Mouse (Mus musculus): Measurements from ENCODE around the gene Mprip. TPM values are rescaled to one million over a fixed set of nuclear protein-coding genes. Genes with fewer than 3 reads are reported as not detected.
A peak's percentile ranks its signal among the peaks of the same experiment; 100 is the strongest.
"Not testable (repeated sequence)": the region's sequence is repeated elsewhere in the genome, so short reads cannot be mapped to it uniquely, and the experiment has no call there.

Mprip gene
- polyA plus RNA-seq, 1 experiment from 2014 or later, result 145 TPM

DNA sequence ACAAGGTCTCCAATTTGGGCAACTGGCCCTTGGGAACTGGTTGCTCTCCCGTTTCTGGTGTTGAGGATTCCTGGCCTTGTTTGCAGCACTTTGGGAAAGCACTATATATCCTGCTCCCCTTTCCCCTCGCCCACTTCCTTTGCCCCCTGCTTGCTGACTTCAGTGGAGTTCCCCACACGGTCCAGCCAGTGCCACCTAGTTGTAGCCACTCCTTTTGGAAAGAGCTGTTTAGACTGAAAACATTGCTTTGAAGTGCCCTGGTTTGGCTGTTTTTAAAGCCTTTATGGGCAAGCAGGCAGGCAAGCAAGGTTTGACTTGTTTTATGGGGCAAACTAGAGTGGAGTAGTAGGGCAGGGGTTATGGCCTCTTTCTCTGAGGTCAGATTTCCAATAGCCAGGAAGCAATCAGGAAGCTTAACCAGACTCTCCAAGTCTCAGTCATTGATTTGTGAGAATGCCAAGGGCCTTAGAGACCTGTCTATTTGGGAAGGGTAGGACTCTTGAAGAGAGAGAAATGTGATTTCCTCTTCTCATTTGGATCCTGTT, 2.7 kb downstream of the Mprip start:
- no peak for TF ChIP-seq CTCF (IDR thresholded peaks at IDR 0.05; ENCODE audit: low read depth)
- peak overlapping the region; percentile 77 for H3K4me3 ChIP-seq (ENCODE audit: low read depth, low read length)
- peaks cover 5% of the 10 kb centered on the region; the same call in 1 of the 2 replicates for H3K36me3 ChIP-seq (ENCODE audit: insufficient read depth)
- no peaks in the 10 kb centered on the region for H3K27me3 ChIP-seq (ENCODE audit: insufficient read depth, low read length)
- H3K9ac ChIP-seq, result peak overlapping the region; percentile 85
- H3K9me3 ChIP-seq (ENCODE audit: low read depth, low read length), result no peaks in the 10 kb centered on the region
- peak; percentile 11 for DNase-seq
- WGBS, result 8% methylated on average over 3 of the region's 3 CpGs
- ATAC-seq (ENCODE audit: insufficient read depth), result no peak
- H3K27ac ChIP-seq (ENCODE audit: low read depth), result peak overlapping the region; percentile 90; the same call in 1 of the 2 replicates
- H3K4me1 ChIP-seq (ENCODE audit: insufficient read depth), result peaks cover 20% of the 10 kb centered on the region
- peak overlapping the region; percentile 79 for H3K4me2 ChIP-seq

DNA sequence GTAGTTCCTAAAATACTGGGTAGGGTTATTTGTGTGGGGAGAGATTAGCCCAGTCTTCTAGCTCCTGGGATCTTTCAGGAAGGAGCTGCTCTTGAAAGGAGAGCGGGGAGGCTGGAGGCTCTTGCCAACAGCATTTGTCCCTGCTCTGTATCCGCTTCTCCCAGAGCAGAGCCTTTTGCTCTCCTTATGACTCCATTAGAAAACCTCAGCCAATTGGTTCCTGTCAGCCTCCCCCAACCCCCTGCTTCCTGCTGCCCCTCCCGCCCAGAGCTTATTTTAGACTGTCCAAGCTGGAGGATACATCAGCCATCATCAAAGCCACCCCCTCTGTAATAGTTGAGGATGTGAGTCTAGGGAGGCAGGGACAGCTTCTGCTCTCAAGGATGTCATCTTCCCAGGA, 3.7 kb downstream of the Mprip start:
- Histone ChIP-seq H3K27ac (ENCODE audit: low read depth) (peak overlapping the region; percentile 90), H3K36me3 (ENCODE audit: insufficient read depth) (peaks cover 5% of the 10 kb centered on the region; the same call in 1 of the 2 replicates), H3K4me1 (ENCODE audit: insufficient read depth) (peaks cover 20% of the 10 kb centered on the region), H3K4me2 (peak overlapping the region; percentile 79), H3K27me3 (ENCODE audit: insufficient read depth, low read length) (no peaks in the 10 kb centered on the region), H3K4me3 (ENCODE audit: low read depth, low read length) (peak overlapping the region; percentile 77), H3K9ac (peak overlapping the region; percentile 85; the same call in 1 of the 2 replicates), H3K9me3 (ENCODE audit: low read depth, low read length) (no peaks in the 10 kb centered on the region)
- ATAC-seq (ENCODE audit: insufficient read depth) (peak; percentile 30; the same call in 1 of the 2 replicates), DNase-seq (peak; percentile 79)
- no peak for TF ChIP-seq CTCF (IDR thresholded peaks at IDR 0.05; ENCODE audit: low read depth)
- WGBS, result 15% methylated on average over 3 of the region's 3 CpGs

DNA sequence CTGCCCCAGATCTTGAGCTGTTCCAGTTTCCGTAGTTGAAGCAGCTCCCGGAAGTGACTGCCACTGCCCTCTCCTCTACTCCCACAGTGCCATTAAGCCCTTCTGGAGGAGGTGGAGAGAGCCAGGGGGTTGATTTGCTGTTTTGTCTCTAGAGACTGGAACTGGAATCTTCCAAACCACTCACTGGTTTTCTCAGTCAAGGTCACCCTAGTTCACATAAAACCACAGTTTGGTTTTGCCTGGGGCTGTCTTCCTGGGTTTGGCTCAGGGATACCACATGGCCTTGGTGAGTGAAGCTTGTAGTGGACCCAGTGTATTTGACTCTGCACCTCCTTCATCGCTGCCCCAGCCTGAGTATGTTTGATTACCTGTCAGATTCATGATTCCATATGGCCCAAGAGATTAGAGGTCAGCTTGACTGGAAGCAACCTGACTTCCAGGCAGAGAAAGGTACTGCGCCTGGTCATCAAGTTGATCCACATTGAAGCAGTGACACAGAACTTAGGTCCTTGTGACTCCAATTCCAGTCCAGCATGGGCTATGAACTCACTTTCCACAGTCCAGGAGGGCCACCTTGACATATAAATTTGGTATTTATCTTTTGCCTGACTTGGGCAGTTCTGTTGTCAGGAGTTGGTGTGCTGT, 10.1 kb downstream of the Mprip start:
- no peak for TF ChIP-seq CTCF (IDR thresholded peaks at IDR 0.05; ENCODE audit: low read depth)
- H3K4me3 ChIP-seq (ENCODE audit: low read depth, low read length), result no peak overlapping the region
- H3K9ac ChIP-seq, result no peak overlapping the region
- no peaks in the 10 kb centered on the region; the same call in 1 of the 2 replicates for H3K4me1 ChIP-seq (ENCODE audit: insufficient read depth)
- DNase-seq (no peak), ATAC-seq (ENCODE audit: insufficient read depth) (no peak)
- 64% methylated on average over 4 of the region's 4 CpGs for WGBS
- no peak overlapping the region for H3K4me2 ChIP-seq
- no peaks in the 10 kb centered on the region for H3K27me3 ChIP-seq (ENCODE audit: insufficient read depth, low read length)
- H3K36me3 ChIP-seq (ENCODE audit: insufficient read depth), result peaks cover 5% of the 10 kb centered on the region; the same call in 1 of the 2 replicates
- H3K9me3 ChIP-seq (ENCODE audit: low read depth, low read length), result no peaks in the 10 kb centered on the region
- no peak overlapping the region for H3K27ac ChIP-seq (ENCODE audit: low read depth)

DNA sequence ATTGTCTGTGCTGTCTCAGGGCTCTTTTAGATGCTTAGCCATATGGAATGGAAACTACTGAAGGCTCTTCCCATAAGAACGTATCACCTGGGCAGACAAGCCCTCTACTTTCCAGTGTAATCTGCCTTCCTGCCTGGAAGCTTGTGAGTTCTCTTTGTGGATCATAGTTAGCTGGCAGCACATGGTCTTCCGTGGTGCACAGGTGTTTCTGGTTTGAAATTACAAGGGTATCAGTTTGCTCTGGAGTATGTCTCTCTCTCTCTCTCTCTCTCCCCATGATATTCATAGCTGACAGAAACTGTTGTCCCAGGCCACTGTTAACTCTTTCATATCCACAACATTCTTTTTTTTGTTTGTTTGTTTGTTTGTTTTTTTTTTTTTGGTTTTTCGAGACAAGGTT, 12.9 kb downstream of the Mprip start:
- peaks cover 12% of the 10 kb centered on the region; the same call in 1 of the 2 replicates for H3K36me3 ChIP-seq (ENCODE audit: insufficient read depth)
- no peak overlapping the region for H3K4me2 ChIP-seq
- no peak for DNase-seq
- H3K4me3 ChIP-seq (ENCODE audit: low read depth, low read length), result no peak overlapping the region
- no peak for TF ChIP-seq CTCF (IDR thresholded peaks at IDR 0.05; ENCODE audit: low read depth)
- no peaks in the 10 kb centered on the region for H3K4me1 ChIP-seq (ENCODE audit: insufficient read depth)
- no peak for ATAC-seq (ENCODE audit: insufficient read depth)
- no peaks in the 10 kb centered on the region for H3K27me3 ChIP-seq (ENCODE audit: insufficient read depth, low read length)
- no peak overlapping the region for H3K27ac ChIP-seq (ENCODE audit: low read depth)
- WGBS, result 88% methylated on average over 3 of the region's 3 CpGs
- H3K9me3 ChIP-seq (ENCODE audit: low read depth, low read length), result no peaks in the 10 kb centered on the region
- H3K9ac ChIP-seq, result no peak overlapping the region

DNA sequence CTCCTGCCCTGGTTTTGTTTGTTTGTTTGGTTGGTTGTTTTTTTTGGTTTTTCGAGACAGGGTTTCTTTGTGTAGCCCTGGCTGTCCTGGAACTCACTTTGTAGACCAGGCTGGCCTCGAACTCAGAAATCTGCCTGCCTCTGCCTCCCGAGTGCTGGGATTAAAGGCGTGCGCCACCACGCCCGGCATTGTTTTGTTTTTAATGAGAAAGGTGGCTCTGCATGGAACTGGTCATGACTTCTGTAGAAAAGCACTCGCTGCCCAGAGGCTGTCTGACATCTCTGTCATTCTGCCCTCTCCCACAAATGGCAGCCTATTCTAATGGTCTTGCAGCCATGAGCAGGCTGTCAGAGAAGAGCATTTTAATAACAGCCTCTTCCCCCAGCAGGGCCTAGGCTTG, 13.6 kb downstream of the Mprip start:
- WGBS, result 94% methylated on average over 8 of the region's 8 CpGs
- not testable (repeated sequence) for H3K27me3 ChIP-seq (ENCODE audit: insufficient read depth, low read length); H3K9me3 ChIP-seq (ENCODE audit: low read depth, low read length); H3K4me3 ChIP-seq (ENCODE audit: low read depth, low read length); H3K4me1 ChIP-seq (ENCODE audit: insufficient read depth); ATAC-seq (ENCODE audit: insufficient read depth); H3K27ac ChIP-seq (ENCODE audit: low read depth); H3K4me2 ChIP-seq; H3K9ac ChIP-seq; DNase-seq
- H3K36me3 ChIP-seq (ENCODE audit: insufficient read depth), result peaks cover 12% of the 10 kb centered on the region; the same call in 1 of the 2 replicates

DNA sequence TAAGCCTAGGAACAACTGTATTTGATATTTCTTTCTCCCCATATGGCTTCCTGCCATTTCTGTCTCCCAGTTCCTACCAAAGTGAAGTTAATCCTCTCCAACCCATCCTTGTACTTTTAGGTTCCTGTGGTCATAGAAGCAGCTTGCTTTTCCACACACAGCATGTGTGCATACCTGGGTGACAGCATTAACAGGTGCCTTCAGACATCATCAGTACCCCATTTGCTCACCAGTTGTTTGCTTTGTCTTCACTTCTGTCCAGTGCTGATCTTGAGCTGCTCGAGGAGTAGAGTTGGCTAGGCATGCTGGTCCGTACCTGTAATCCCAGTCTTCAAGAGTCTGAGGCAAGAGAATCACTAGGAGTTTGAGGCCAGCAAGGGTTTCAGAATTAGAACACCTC, 16.7 kb downstream of the Mprip start:
- 83% methylated on average over 2 of the region's 2 CpGs for WGBS
- DNase-seq (no peak), ATAC-seq (ENCODE audit: insufficient read depth) (no peak)
- no peak for TF ChIP-seq CTCF (IDR thresholded peaks at IDR 0.05; ENCODE audit: low read depth)
- H3K27me3 ChIP-seq (ENCODE audit: insufficient read depth, low read length), result no peaks in the 10 kb centered on the region
- no peak overlapping the region for H3K4me3 ChIP-seq (ENCODE audit: low read depth, low read length)
- H3K27ac ChIP-seq (ENCODE audit: low read depth), result no peak overlapping the region
- H3K36me3 ChIP-seq (ENCODE audit: insufficient read depth), result peaks cover 15% of the 10 kb centered on the region; the same call in 1 of the 2 replicates
- H3K9me3 ChIP-seq (ENCODE audit: low read depth, low read length), result no peaks in the 10 kb centered on the region
- no peak overlapping the region for H3K9ac ChIP-seq
- no peaks in the 10 kb centered on the region for H3K4me1 ChIP-seq (ENCODE audit: insufficient read depth)
- H3K4me2 ChIP-seq, result no peak overlapping the region

DNA sequence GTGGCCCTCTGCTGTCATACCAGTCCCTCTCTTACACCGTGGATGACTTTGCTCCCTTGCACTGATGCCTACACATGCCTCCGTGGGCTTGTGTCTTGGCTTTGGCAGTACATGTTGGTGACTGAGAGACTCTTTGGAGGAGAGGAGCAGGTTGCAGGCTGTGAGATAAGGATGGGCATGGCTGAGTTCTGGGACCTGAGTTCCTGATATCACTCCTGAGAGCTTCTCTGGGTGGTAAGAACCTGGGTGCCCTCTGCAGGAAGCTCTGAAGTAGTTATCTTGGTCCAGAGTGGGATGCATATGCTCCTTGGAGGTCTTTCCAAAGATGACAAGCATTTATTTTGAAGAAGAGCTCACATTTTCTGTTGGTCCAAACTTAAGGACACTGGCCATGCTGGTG, 17.6 kb downstream of the Mprip start:
- Histone ChIP-seq H3K4me1 (ENCODE audit: insufficient read depth) (no peaks in the 10 kb centered on the region), H3K4me3 (ENCODE audit: low read depth, low read length) (no peak overlapping the region), H3K27me3 (ENCODE audit: insufficient read depth, low read length) (no peaks in the 10 kb centered on the region), H3K4me2 (no peak overlapping the region), H3K9me3 (ENCODE audit: low read depth, low read length) (no peaks in the 10 kb centered on the region), H3K9ac (no peak overlapping the region), H3K27ac (ENCODE audit: low read depth) (no peak overlapping the region), H3K36me3 (ENCODE audit: insufficient read depth) (peaks cover 15% of the 10 kb centered on the region; the same call in 1 of the 2 replicates)
- ATAC-seq (ENCODE audit: insufficient read depth), result no peak
- TF ChIP-seq CTCF (IDR thresholded peaks at IDR 0.05; ENCODE audit: low read depth), result no peak
- WGBS, result 91% methylated on average over 2 of the region's 2 CpGs
- no peak for DNase-seq
